Mouse (Mus musculus) urinary bladder, postnatal 25 days (tissue): ENCODE measurements around the gene Pnpla1.

ENCODE experiments used
- DNase-seq: peaks from one replicate; pipeline ENCODE4 v3.0.0; 2022; ENCODE audit warnings: low spot score

Gene Pnpla1

GRCm38 (mm10) chr17:28885231-28885630 is 27.0 kb downstream of the Pnpla1 start:
- DNase-seq, result no peak

- no peak for DNase-seq
Observed at GRCm38 (mm10) chr17:28886266-28886665, 28.1 kb downstream of the Pnpla1 start.

GRCm38 (mm10) chr17:28894050-28894767 is 36.0 kb downstream of the Pnpla1 start:
- DNase-seq, result no peak

GRCm38 (mm10) chr17:28895217-28895875 is 37.1 kb downstream of the Pnpla1 start:
- no peak for DNase-seq

GRCm38 (mm10) chr17:28896095-28896780 is 38.0 kb downstream of the Pnpla1 start:
- DNase-seq, result no peak

DNA sequence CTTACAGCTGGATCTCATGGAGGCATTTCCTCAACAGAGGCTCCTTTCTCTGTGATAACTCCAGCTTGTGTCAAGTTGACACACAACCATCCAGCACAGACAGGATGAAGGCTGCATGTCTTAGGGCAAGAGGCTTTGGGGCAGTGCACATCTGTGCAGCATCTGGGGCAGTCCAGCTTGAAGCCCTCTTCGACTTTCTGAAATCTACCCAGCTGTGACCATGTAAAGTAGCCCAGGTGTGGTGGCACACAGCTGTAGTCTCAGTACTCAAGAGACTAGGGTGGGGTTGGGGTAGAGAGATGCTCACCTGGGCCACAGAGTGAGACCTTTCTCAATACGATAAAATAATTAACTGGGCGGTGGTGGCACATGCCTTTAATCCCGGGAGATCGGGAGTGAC is 39.6 kb downstream of the Pnpla1 start:
- no peak for DNase-seq

- DNase-seq, result no peak
Observed at GRCm38 (mm10) chr17:28898249-28898648, 40.0 kb downstream of the Pnpla1 start.

GRCm38 (mm10) chr17:28899427-28899826 is 41.2 kb downstream of the Pnpla1 start:
- DNase-seq, result no peak

DNA sequence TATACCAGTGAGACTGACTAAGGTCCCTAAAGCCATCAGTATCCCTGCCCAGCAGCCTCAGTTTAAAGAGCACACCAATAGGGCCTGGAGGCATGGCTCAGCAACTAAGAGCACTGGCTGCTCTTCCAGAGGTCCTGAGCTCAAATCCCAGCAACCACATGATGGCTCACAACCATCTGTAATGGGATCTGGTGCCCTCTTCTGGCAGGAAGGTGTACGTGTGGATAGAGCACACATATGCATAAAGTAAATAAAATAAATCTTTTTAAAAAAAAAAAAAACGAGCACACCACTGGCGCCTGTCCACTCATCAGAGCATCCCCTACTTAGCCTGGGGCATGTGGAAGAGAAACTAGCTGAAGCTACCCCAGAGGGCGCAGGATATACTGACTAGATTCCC is 43.3 kb downstream of the Pnpla1 start:
- DNase-seq, result no peak

GRCm38 (mm10) chr17:28904546-28905376 is 46.5 kb downstream of the Pnpla1 start:
- DNase-seq, result peak; percentile 66

DNA sequence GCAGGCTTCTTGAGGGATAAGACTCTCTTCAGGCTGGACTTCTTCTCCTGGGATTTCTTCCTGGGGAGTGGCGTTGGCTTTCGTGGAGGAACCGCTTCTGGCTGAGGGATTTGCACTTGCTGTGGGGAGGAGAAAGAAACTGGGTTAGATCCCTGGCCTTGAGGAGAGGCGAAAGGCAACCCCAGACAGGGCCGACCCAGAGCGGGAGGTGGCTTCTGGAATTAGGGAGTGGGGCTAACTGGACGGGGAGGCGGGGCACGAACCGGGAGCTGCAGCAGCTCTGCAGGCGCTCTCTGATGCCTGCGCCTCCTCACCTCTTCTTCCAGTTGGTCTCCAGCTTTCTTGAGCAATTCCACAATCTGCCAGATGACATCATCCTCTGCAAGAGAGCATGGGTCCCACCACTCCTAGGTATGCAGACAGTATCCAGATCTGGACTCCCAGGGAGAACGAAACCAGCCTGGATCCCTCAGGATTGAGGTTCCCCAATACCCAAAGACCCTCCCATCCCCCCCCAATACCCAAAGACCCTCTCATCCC is 47.2 kb downstream of the Pnpla1 start:
- no peak for DNase-seq

GRCm38 (mm10) chr17:28907959-28908358 is 49.7 kb downstream of the Pnpla1 start:
- no peak for DNase-seq

GRCm38 (mm10) chr17:28909252-28909941 is 51.2 kb downstream of the Pnpla1 start:
- DNase-seq, result peak; percentile 55

GRCm38 (mm10) chr17:28910139-28910538 is 51.9 kb downstream of the Pnpla1 start:
- DNase-seq, result no peak

GRCm38 (mm10) chr17:28913200-28913599 is 55.0 kb downstream of the Pnpla1 start:
- DNase-seq, result no peak

DNA sequence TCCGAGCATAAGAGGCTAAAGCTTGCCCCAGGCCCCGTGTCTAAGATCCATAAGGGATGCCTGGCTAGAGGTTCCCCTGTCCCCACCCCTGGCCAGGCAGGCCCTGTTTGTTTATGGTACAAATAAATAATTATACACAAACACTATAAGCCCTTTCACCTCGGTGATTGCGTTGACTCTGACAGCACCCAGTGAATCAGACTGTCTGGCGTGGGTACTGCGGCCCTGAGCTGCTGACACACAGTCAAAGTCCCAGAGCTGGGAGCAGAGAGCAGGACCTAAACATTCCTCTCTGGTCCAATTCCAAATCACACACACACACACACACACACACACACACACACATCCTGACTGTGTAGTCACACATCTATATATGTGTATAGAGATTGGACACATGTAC is 55.7 kb downstream of the Pnpla1 start:
- no peak for DNase-seq

DNA sequence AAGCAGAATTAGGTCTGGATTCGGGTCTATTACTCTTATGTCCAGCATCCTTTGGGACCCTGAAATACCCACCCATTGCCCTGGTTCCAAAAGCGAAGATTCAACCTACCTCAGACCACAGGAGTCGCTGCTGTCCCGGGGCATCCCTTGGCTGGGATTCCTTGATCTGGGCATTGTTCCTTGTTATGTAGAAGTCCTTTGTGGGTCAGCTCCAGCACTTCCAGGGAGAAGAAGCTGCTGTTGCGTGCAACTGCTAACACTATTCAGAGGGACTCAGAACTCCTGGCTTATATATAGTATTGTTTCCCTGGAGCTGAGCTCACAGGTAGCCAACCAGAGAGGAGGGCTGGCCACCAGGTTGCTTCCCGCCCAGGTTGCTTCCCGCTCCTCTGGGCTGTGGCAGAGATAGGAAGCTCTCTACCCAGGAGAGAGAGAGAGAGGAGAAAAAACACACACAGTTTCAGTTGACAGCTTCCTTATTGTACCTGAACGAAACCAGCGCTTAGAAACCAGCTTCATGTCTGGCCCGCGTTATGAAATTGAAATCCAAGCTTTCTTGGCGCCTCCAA is 56.9 kb downstream of the Pnpla1 start, which contains the start of gene 4930539E08Rik:
Gene 4930539E08Rik, minus strand, starts transcription at position 265 of the 569 bp plus-strand sequence.
- DNase-seq, result no peak

GRCm38 (mm10) chr17:28916520-28916919 is 58.3 kb downstream of the Pnpla1 start:
- DNase-seq, result no peak

DNA sequence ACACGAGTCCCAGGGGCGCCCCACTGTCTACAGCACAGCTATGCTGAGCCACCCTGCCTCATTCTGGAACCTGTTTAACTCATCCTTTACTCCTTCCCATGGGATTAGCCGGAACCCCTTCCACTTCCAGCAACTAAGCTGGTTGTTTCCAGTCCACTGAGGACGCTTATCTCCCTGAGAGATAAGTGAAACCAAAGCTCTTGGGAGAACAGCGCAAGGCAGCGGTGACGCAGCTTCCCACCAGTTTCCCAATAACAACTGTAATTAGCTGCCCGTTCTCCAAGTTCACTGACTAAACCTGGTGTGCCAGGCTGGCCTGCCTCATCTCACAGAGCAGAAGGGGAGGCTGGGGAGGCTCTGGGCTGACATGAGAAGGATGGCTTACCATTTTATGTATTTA is 62.9 kb downstream of the Pnpla1 start:
- no peak for DNase-seq

DNA sequence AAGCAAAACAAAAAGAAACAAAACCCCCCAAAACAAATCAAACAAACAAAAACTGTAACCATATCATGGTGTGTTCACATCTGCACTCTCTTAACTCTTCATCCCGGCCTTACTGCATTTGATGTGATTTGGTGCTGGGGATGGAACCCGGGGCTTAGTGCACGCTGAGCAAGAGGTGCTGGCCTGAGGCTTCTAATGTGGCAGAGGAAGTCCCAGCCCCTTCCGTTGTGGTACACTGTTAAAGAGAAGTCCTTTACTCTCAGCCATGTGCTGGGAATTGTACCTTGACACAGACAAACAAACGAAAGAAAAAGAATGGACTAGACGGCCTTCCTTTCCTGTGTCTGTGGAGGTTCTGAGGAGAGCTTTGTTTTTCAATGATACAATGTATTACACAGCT is 63.9 kb downstream of the Pnpla1 start:
- DNase-seq, result no peak
